Mouse (Mus musculus) frontal cortex, postnatal 36 days (tissue): ENCODE data around the gene Lgr5.

Experiments used
- DNase-seq, 2 experiments: peaks; one replicate each; pipeline ENCODE4 v3.0.0; 2022; ENCODE audit warnings: low spot score in 2 of 2

The Lgr5 gene

DNA sequence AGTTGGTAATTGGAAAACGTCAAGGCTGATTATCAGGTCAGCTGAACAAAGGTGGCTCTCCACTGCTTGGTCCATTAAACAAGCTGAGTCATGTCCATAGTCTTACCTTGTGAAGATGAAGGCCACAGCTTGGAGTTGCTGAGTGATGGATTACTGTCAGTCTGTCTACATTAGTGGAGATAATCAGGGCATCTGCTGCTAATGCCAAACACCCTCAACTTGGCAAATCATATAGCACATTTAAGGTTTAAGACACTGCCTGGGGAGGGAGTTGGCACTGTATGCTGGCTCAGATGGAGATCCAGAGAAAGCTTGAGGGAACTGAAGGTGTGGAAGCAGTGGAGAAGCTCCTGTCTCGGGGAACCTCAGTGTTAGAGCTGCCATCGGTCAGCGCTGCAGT lies 150.3 kb downstream of the Lgr5 start:
- no peak for DNase-seq

DNA sequence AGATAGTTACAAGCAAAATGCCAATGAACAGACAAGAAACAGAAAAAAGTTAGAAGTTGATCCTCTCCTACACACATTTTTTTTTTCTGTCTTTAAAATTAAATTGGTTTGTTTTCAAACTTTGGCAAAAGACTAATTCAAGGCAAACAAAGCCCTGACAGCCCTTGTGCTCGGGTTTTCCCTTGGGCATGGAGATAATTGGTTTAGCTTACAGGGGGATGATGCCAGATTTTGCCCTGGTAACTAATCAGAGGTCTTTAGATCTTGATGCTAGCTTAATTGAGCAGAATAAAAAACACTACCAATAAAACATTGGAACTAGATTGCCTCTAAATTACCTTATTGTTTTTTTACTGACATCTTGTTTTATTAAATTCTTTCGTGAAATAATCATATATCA lies 162.2 kb downstream of the Lgr5 start:
- DNase-seq, result no peak

DNA sequence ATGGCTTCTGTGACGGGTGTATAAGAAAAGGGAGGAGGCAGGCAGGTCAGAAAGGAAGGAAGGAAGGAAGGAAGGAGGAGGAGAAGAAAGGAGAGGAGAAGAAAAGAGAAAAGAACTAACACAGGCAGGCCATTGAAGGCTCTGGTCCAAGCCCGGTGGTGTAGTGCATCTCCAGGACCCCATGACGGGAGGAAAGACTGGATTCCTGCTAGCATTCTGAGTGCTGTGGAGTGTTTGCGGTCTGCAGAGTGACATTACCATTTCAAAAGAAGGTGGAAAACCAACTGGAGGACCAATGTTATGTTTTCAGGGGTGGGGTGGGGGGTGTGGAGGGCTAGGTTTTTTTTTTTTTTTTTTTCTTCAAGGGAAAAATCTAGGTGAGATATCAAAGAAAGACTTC lies 165.6 kb downstream of the Lgr5 start:
- DNase-seq, result no peak

DNA sequence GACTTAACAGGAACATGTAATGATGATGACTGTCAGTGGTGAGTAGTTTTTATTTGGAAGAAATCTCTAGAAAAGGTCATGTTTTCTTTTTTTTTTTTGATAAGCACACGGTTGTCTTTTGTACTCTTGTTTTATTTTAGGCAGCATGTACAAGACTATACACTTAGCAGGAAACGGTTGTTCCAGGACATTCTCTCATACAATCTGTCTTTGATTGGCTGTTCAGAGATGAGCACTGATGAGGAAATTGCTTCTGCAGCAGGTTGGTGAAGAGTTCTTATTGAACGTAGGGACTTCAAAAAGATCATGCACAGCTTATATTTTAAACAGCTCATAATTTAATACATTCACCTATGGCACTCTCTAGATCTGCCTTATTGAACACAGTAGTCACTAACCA lies 173.5 kb downstream of the Lgr5 start:
- DNase-seq, result no peak

DNA sequence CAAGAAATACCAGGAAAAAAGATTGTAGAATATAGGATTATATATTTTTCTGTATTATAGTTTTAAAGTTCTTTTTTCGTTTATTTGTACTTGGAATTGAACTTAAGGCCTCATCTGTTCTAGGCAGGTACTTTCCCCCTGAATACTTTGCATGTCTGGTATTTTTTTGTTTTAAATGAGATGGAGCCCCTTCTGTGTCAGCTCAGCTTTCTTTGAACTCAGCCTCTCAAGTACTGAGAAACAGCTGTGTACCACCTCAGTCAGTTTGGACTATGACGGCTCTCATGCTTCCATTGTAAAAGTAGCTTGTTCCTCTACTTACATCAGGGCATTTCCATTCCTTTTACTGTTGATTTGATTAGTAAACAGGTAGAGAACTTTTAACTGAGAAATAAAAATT lies 174.1 kb downstream of the Lgr5 start:
- no peak for DNase-seq

DNA sequence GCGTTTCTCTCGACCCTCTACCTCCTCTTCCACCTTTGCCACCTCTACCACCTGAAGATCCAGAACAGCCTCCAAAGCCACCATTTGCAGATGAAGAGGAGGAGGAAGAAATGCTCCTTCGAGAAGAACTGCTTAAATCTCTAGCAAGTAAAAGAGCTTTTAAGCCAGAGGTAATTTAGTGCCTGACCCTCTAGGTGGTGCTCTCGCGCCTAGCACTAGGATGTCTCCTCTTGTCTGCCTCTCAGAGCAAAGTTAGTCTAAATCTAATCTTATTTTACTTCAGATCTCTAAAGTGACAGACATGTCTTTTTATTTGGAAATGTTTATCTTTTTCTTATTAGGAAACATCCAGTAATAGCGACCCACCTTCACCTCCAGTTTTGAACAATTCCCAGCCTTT lies 181.2 kb downstream of the Lgr5 start:
- DNase-seq, result peak; percentile 36 to 54
